Mouse (Mus musculus) mature B cell (primary cell): ENCODE measurements around the gene Etfa.

Experiments
- in situ Hi-C: fragments of 300-500 bp; cut with MboI; formaldehyde crosslinking; loops from 2 replicates; pipeline ENCODE4 v1.14.3; 2019

The Etfa gene

DNA sequence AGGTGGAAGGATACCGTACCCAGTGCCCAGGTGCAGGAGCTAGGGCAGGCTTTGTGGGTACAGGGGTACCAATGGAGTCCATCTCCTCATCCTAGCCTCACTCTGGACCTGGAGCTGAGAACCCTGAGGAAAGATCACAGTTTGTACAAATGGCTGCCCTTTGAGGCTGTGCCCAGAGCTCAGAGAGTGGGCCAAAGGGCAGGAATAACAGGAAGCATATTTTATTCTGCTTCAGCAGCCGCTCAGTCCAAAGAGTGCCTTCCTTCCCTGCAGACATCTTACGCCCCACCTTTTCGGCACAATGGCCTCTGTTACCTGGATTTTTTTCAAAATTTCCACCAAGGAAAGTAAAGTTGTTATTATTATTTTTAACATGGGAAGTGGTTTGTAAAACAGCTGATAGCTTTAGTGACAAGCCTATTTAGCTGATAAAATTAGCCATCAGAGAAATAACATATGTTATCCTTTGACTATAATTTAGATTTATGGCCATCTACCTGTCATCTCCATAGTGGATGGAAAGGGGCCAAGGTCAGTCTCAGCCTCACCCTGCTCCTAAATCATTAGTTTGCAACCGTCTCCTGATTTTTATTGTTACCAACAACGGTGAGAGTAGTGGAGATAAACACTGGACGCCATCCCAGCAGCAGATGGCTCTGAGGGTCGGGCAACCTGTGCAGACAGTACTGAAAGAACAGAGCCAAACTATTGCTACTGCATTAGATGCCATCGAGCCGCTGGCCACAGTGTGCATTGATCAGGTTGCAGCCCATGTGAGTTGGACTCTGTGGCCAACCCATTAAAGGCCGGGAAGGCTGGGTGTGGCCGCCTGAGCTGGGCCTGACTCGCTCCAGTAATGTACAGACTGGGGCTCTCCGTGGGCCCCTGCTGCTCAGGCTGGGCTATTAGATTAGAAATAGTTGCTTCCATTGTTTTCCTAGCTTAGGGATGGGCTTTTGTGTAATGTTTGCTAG, 88.3 kb downstream of the Etfa start:
- in situ Hi-C loops: no loop called here

DNA sequence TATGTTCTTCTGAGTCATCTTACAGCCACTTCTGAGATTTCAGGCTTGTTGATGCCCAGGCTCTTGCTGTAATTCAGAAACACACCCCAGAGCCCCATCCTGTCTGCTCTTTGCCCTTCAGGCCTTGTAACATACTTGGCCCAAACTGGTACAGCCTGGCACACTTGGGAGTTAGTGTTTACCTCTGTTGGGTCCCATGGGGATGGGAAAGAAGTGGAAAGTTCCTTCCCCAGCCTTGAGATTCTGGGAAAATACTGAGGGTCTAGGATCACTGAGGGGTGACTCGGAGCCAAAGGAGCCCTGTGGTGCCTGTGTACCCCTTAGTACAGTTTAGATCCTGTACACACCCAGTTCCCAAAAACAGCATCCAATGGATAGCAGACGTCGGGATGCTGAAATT, 90.3 kb downstream of the Etfa start:
- in situ Hi-C loops: no loop called here

DNA sequence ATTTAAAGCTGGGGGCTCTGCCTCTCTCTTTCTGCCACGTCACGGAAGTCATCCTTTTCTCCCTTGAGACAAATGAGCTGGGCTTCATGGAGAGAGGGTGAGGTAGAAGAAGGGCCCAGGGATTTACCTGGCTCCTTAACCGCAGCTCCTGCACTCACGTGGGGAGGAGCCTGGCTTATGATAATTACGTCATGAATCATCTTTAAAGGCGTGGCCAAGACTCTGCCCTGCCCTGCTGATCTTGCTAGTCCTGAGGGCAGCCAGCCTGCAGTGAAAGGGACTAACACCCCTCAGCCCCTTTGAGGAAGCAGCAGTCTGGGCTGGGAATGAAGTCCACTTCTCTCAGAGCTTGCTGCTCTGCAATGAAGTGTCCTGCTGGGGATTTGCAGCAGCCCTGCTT, 100.9 kb downstream of the Etfa start:
- in situ Hi-C loops: no loop called here

DNA sequence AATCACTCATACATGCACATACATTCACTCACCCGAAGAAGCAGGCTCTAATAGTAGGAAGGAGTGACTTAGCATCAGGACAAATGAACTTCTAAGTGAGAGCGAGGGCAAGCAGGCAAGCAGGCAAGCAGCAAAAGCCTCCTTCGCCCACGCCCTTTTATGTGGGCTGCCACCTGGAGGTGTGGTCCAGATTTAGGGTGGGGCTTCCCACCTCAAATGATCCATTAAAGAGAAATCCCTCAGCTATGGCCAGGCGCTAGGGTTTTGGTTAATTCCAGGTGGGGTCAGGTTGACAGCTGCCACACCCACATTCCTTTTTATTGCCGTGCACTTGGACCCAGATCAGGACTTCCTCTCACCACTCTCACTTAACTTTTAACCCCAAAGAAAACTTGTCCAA, 101.6 kb downstream of the Etfa start:
- in situ Hi-C loops: no loop called here

DNA sequence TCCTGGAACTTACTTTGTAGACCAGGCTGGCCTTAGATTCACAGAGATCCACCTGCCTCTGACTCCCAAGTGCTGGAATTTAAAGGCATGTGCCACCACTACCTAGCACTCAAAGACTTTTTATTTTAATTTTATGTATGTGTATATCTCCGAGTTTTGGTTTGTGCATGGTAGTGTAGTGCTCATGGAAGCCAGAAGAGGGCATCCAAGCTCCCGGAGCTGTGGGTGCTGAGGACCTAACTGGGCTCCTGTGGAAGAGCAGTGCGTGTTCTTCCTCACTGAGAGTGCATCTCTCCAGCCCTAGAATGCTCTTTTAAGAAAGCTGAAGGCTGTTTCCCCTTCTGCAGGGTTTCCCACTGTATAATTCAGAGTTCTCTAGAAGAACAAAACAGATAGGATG, 102.2 kb downstream of the Etfa start:
- in situ Hi-C loops: no loop called here

DNA sequence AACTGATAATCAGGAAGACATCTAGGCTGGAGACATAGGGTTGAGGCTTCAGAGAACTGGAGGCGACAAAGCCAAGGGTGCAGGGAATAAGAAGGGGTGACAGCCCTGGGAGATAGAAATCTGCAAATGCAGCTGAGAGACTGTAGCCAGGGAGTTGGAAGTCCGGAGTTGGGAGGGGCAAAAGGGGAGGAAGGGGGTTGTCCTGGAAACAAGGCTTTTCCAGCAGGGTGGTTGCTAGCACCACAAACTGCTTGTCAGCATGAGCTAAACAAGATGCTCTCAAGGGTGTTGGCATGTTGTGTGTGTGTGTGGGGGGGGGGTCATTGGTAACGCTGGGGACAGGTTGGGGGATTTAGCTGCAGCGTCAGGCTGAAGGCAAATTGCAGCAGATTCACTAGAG, 103.2 kb downstream of the Etfa start:
- in situ Hi-C loops: no loop called here

DNA sequence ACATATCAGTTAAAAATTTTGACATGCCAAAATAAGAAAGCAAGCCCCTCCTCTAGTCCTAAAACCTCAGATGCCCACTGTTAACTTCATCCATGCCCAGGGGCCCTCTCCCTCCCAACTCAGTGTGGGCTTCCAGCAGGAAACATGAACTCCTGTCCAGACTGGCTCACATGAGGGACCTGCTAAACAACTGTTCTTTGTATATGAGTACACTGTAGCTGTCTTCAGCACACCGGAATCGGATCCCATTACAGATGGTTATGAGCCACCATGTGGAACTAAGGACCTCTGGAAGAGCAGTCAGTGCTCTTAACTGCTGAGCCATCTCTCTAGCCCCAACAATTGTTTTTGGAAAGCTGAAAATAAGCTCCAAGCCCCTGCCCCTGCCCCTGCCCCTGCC, 105.3 kb downstream of the Etfa start:
- in situ Hi-C loops: no loop called here

DNA sequence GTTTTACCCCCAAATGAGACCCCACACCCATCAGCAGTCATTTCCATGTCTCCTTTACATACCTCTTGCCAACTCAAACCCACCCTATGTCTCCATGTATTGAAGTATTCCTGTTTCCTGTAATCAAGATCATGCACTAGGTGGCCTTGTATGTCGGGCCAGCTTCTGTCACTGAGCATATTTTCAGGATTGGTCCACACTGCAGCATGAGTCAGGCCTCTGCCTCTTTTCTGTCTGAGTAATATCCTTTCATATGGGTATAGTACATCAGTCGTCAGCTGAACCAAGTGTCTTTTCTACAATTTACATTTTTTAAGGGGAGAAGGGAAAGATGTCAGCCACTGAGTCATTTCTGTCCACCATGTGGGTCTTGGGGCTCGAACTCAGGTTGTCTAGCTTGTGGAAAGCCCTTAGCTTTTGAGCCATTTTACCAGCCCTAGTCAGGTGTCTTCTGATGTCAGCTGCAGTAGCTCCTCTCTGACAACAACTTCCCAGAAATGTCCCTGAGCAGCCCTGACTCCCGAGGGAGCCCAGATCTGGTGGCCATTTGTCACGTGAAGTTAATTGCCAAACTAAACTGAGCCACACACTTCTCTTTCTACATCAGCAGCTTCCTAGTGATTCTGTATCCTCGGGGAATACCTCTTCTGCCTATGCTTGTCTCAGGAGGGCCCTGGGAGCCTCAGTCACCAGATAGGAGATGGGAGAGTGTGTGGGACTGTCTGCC, 106.9 kb downstream of the Etfa start:
- in situ Hi-C loops: no loop called here
